Mouse (Mus musculus): ENCODE data around the gene Tstd2.

DNA sequence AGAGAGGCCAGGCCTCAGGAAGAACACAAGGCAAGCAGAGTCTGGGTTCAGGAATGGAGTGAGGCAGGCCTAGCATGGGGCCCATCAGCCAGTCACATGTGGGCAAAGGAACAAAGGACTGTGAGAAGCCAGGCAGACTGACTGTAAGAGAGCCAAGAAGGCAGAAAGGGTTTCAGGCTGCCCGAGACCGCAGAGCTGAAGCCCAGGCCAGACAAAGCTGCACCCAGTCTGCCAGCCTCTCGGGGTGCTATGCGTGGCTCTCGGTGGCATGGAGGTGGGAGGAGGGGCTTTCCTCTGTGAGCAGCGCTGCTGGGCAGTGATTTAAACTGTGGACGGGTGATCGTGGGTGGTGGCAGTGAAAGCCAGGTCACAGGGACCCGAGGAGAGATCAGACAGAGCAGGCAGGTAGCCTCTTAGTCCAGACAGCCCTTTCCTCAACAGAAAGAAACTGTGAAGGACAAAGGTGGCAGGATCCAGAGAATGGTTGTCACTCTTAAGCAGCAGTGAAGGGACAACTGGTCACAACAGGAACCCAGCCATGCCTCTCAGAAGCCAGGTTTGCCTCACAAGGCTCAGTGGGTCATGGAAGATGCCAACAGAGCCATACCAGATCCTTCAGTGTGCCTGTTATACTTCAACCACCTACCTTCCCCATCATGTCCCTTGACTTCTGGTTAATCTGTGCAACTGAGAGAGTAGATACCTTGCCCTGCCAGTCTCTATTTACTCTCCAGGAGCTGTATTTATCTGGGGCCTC is 53.9 kb downstream of the Tstd2 start:
- TF ChIP-seq CTCF (IDR thresholded peaks at IDR 0.05; ENCODE audit: low read depth) (no peak), EP300 (IDR thresholded peaks at IDR 0.05; ENCODE audit: low read depth) (no peak)

Measured in liver, postnatal 0 days (tissue).